Mouse (Mus musculus) macrophage (primary cell): Measurements from ENCODE around the gene Capg. TPM values are rescaled to one million over a fixed set of nuclear protein-coding genes. Genes with fewer than 3 reads are reported as not detected.

ENCODE experiments used
- H3K27ac ChIP-seq: fragments of 350-480 bp; formaldehyde crosslinking; 2 replicates; pipeline ENCODE4 v1.9.0; 2021
- H3K36me3 ChIP-seq: fragments of 350-480 bp; formaldehyde crosslinking; 2 replicates; pipeline ENCODE4 v1.9.0; 2021; ENCODE audit errors: inconsistent target
- H3K4me3 ChIP-seq: fragments of 350-480 bp; formaldehyde crosslinking; 2 replicates; pipeline ENCODE4 v1.9.0; 2021; ENCODE audit errors: inconsistent target
- H3K79me2 ChIP-seq: fragments of 350-480 bp; formaldehyde crosslinking; 2 replicates; pipeline ENCODE4 v1.9.0; 2021; ENCODE audit errors: inconsistent target
- WGBS: methylation state at CpG from one replicate; pipeline ENCODE4 v1.1.7; 2026; ENCODE audit warnings: inconsistent platforms; ENCODE audit not compliant: missing documents; 5-methylcytosine and 5-hydroxymethylcytosine counted together
- polyA plus RNA-seq: library from polyadenylated mRNA; stranded (reverse); fragments of 250-400 nt; gene quantifications from 3 replicates; pipeline ENCODE4 v1.2.4, GENCODE M21; 2018; ENCODE audit warnings: inconsistent platforms

Gene Capg
- polyA plus RNA-seq, 1 experiment from 2014 or later, result 672 TPM

DNA sequence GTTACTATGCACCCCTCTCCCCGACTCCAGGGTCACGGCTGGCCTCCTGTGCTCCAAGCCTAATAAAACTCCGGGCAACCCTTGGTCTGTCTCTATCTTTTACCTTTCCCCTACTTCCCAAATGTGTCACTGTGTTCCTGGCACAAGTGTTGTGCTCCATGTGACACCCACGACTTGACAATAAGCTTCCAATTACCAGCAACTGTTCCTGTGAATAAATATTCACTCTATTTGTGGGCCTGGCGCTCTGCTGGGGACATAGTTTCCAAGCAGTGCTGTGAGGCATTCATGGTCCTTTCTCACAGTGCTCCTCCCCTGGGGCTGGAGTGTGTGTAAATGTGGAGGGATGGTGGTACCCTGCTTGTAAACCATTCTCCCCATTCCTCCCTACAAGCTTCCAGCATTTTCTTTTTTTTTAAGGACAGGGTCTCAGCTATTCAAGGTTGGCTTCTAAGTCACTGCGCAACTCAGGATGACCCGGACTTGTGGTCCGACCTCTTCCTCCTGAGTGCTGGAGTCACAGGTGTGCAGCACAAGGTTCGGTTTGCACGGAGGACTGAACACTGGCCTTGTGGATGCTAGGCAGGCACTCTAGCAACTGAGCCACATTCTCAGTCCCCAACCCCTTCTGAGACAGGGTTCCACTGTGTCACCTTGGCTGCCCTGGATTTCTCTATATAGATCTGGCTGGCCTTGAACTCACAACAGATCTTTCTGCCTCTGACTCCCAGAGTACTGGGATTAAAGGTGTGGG, 26.6 kb downstream of the Capg start:
- H3K36me3 ChIP-seq, result peaks cover 11% of the 10 kb centered on the region; the same call in 1 of the 2 replicates
- WGBS, result 92% methylated on average over 10 of the region's 10 CpGs
- H3K79me2 ChIP-seq, result no peaks in the 10 kb centered on the region
- no peak overlapping the region for H3K4me3 ChIP-seq
- no peak overlapping the region for H3K27ac ChIP-seq

GRCm38 (mm10) chr6:72571826-72572225, 27.6 kb downstream of the Capg start:
- peaks cover 17% of the 10 kb centered on the region; the same call in 1 of the 2 replicates for H3K36me3 ChIP-seq
- no peaks in the 10 kb centered on the region for H3K79me2 ChIP-seq
- H3K27ac ChIP-seq, result no peak overlapping the region
- no peak overlapping the region for H3K4me3 ChIP-seq
- 97% methylated on average over 3 of the region's 3 CpGs for WGBS

DNA sequence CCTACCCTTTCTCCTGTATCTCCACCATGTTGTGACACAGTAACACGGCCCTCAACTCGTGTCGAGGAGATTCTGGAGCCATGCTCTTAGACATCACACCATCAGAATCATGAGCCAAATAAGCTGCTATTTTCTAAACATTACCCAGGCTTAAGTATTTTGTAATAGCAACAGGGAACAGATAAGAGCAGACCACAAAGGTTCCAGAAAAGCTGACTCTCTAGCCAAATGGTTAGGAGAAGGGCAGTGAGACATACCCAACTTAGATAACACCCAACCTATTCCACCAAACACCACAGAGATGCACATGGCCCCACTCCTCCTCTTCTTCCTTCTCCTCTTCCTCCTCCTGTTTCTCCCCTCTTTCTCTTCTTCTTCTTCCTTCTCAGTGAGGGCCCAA, 31.9 kb downstream of the Capg start:
- WGBS, result 93% methylated on average over 3 of the region's 3 CpGs
- H3K4me3 ChIP-seq, result no peak overlapping the region
- no peaks in the 10 kb centered on the region for H3K79me2 ChIP-seq
- H3K36me3 ChIP-seq, result peaks cover 16% of the 10 kb centered on the region; the same call in 1 of the 2 replicates
- no peak overlapping the region for H3K27ac ChIP-seq

GRCm38 (mm10) chr6:72581625-72582382, 37.6 kb downstream of the Capg start:
- Histone ChIP-seq H3K4me3 (no peak overlapping the region), H3K36me3 (peaks cover 17% of the 10 kb centered on the region; the same call in 1 of the 2 replicates), H3K27ac (no peak overlapping the region), H3K79me2 (no peaks in the 10 kb centered on the region)
- WGBS, result 52% methylated on average over 11 of the region's 11 CpGs

GRCm38 (mm10) chr6:72583211-72583839, 39.1 kb downstream of the Capg start:
- peaks cover 23% of the 10 kb centered on the region for H3K36me3 ChIP-seq
- no peak overlapping the region for H3K27ac ChIP-seq
- H3K79me2 ChIP-seq, result no peaks in the 10 kb centered on the region
- no peak overlapping the region for H3K4me3 ChIP-seq
- WGBS, result 88% methylated on average over 4 of the region's 4 CpGs

- H3K36me3 ChIP-seq, result peaks cover 23% of the 10 kb centered on the region
- no peaks in the 10 kb centered on the region for H3K79me2 ChIP-seq
- no peak overlapping the region for H3K4me3 ChIP-seq
- no peak overlapping the region for H3K27ac ChIP-seq
- 94% methylated on average over 11 of the region's 11 CpGs for WGBS
Observed at GRCm38 (mm10) chr6:72584154-72584553, 40.0 kb downstream of the Capg start.

DNA sequence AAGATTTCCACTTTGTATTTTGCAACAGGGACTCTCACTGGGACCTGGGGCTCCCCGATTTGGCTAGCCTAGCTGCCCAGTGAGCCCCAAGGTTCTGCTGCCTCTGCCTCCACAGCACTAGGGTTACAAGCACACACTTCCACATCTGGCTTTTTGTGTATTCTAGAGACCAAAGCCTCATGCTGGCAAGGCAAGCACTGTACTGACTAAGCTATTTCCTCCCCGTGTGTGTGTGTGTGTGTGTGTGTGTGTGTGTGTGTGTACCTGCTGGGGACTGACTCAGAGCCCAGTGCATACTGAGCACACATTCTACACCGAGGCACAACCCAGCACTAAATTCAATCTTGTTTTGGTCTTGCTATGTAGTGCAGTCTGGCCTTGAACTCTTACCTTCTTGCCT, 42.5 kb downstream of the Capg start:
- WGBS, result 78% methylated on average over 3 of the region's 3 CpGs
- no peaks in the 10 kb centered on the region for H3K79me2 ChIP-seq

DNA sequence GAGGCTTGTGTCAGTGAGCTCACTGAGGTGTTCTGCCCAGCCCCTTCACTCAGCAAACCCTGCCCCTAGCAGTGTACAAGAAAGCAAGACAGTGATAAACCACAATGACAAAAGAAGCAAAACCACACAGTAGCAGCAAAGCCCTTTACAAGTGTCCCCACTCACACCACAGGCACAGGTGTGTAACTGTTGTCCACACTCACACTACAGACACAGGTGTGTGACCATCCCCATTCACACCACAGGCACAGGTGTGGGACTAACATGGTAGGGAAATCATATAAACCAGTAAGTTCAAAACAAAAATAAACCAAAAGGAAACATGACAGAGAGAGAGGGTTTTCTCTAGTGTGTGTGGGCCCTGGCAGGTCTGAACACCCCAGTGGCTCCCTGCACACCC, 44.1 kb downstream of the Capg start:
- Histone ChIP-seq H3K79me2 (no peaks in the 10 kb centered on the region), H3K4me3 (no peak overlapping the region), H3K27ac (no peak overlapping the region), H3K36me3 (peaks cover 19% of the 10 kb centered on the region)

More for the DNA sequence above, 42.5 kb downstream of the Capg start:
- Histone ChIP-seq H3K4me3 (no peak overlapping the region), H3K36me3 (peaks cover 15% of the 10 kb centered on the region), H3K27ac (no peak overlapping the region)

GRCm38 (mm10) chr6:72590111-72590510, 45.9 kb downstream of the Capg start:
- Histone ChIP-seq H3K27ac (no peak overlapping the region), H3K79me2 (no peaks in the 10 kb centered on the region), H3K4me3 (no peak overlapping the region), H3K36me3 (peaks cover 19% of the 10 kb centered on the region)

DNA sequence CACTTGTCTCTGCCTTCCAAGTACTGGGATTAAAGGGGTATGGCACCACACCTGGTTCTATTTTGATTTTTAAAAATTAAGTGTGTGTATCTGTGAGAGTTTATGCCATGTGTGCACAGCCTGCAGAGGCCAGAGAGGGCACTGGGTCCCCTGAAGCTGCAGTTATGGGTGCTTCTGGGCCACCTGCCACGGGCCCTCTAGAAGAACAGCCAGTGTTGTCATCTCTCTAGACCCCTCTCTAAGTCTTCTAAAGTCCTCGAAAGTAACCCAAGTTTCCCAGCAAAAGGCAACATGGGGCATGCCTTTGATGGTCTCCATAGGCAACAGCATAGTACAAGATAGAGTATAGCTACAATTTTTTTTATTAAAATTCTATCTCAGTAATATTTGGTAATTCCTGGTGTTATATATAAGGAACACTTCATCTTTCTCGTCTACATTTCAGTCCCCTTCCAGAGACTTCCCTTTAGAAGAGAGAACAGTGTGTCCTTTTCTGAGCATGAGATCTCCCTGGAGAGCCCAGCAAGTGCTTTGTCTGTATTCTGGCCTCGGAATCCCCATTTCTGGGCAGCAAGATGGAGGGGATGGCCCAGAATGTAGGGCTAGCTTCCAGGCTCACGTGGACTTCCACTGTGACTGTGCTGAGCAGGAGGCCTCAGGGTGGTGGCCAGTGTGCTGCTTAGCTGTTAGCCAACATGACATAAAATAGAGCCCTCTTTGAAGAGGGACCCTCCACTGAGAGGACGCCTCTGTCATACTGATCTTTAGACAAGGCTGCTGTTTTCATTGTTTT, 49.0 kb downstream of the Capg start:
- Histone ChIP-seq H3K4me3 (no peak overlapping the region), H3K27ac (no peak overlapping the region), H3K79me2 (no peaks in the 10 kb centered on the region), H3K36me3 (peaks cover 4% of the 10 kb centered on the region; the same call in 1 of the 2 replicates)
- 95% methylated on average over 6 of the region's 6 CpGs for WGBS

GRCm38 (mm10) chr6:72593914-72594313, 49.7 kb downstream of the Capg start:
- 86% methylated on average over 5 of the region's 5 CpGs for WGBS
- H3K27ac ChIP-seq, result no peak overlapping the region

DNA sequence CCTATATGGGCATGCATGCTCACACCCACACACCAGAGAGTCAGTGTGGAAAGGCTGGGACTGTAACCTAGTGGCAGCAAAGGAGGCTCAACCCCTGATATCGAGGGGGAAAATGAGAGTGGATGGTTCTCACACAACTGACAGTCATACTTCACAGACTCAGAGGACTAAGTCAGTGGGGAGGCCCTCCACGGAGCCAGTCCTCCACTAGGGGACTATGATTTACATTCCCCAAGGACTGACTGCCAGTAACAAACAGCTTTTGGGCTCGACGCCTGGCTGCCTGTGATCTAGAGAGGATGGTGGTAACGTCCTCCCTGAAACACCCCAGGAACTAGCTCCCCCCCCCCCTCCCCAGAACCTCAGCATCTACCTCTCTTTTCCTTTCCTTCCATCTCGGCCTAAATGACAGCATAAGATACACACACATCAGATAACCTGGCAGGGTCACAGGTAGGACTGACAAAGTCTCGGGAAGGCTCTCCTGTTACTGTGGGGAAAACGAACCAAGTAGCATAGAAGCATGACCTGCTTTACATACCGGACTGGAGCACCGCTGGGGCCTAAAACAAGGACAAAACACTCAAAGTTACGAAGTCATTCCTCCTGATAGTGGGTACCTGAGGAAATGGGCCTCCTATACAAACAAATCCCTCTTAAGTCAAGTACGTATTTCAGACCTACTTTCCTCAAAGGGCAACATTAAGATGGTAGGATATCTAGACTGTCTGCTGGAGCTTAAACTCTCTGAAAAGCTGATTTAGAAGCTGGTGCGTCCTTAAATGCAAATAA, 53.1 kb downstream of the Capg start:
- Histone ChIP-seq H3K27ac (no peak overlapping the region), H3K79me2 (no peaks in the 10 kb centered on the region), H3K4me3 (peak overlapping the region; percentile 88), H3K36me3 (no peaks in the 10 kb centered on the region; the same call in 1 of the 2 replicates)
- WGBS, result 45% methylated on average over 11 of the region's 13 CpGs

More at GRCm38 (mm10) chr6:72593914-72594313, 49.7 kb downstream of the Capg start:
- Histone ChIP-seq H3K4me3 (no peak overlapping the region), H3K36me3 (peaks cover 4% of the 10 kb centered on the region; the same call in 1 of the 2 replicates), H3K79me2 (no peaks in the 10 kb centered on the region)

DNA sequence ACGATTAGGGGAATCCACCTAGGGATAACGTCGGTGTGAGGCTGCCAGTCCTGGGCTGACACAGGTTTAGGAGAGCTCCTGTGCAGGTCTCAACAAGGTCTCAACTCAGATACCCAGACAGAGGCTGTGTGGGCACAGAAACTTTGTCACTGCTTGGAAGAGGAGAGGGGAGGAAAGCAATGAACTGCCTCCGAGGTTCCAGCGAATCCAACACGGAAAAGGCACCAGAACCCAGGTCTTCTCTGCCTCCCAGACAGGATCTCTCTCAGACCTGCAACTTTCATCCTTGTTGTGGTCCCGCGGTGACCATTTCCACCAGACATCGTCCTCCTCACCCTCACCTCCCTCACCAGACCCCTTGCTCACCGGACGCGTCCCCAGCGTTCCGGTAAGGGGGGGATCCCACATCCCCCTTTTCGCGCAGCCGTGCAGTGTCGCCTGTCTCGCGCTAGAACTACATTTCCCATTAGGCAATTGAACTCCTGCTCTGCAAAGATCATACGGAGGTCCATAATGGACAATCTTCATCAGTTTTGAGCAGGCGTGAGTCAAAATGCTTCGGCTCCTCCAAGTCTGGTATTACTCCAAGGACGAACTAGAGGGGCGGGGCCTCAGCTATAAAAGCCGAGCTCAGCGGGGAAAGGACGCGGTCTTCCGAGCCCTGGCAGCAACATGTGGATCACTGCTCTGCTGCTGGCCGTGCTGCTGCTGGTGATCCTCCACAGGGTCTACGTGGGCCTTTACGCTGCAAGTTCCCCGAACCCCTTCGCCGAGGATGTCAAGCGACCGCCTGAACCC, 54.0 kb downstream of the Capg start, which contains the start of the genes Elmod3 and Retsat:
Elmod3 (minus strand) TSS at position 458 of the 798 bp plus-strand sequence.
Retsat (plus strand) TSS at position 520 of the 798 bp plus-strand sequence.
- WGBS, result under 1% methylated on average over 37 of the region's 38 CpGs
- peak within 1 kb of the TSS; percentile 37 for H3K27ac ChIP-seq
- H3K79me2 ChIP-seq, result no peaks in the 10 kb centered on the region
- H3K36me3 ChIP-seq, result no peaks in the 10 kb centered on the region; the same call in 1 of the 2 replicates
- peak within 1 kb of the TSS; percentile 88 for H3K4me3 ChIP-seq
